Mouse (Mus musculus) liver, embryonic 14.5 days (tissue): Measurements from ENCODE around the gene Dtd1.

ENCODE experiments used
- CTCF ChIP-seq: IDR thresholded peaks from 2 replicates; pipeline ENCODE4 v1.5.1; 2016; ENCODE audit warnings: antibody characterized with exemption, low read depth, control low read depth
- EP300 ChIP-seq: IDR thresholded peaks from 2 replicates; pipeline ENCODE4 v1.6.1; 2016; ENCODE audit warnings: antibody characterized with exemption, low read depth

DNA sequence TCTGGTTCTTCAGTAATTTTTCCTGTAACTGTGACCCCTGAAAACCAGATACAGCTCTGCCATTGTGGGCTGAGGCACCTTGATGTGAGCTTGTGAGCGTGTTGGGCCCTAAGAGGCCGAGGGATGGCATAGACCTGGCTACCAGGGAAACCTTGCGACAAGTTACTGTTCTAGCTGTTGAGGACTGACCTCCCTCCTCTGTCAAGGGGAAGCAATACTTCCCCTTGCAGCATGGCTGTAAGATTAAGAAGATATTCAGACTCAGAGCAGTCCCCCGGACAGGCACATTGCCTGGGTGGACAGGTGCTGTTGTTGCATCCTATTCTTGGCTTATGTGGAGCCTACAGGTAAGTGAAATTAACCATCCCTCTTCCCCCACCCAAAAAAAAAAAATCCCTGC is 172.1 kb downstream of the Dtd1 start:
- no peak for TF ChIP-seq CTCF
- TF ChIP-seq EP300: no peak
